Mouse (Mus musculus) R1 (cell line): Measurements from ENCODE around the gene Sept9.

Experiments used
- DNase-seq: peaks from one replicate; pipeline ENCODE4 v3.0.0-alpha.2; 2018; ENCODE audit warnings: low read depth, low spot score

Sept9 gene

GRCm38 (mm10) chr11:117199282-117200175 lies at the start of gene Sept9:
Gene Sept9 (plus strand): TSS chr11:117199661.
- peak; percentile 54 for DNase-seq

GRCm38 (mm10) chr11:117150467-117150966 lies 48.9 kb upstream of the Sept9 start:
- DNase-seq = no peak

GRCm38 (mm10) chr11:117151461-117151860 lies 48.0 kb upstream of the Sept9 start:
- no peak for DNase-seq

DNA sequence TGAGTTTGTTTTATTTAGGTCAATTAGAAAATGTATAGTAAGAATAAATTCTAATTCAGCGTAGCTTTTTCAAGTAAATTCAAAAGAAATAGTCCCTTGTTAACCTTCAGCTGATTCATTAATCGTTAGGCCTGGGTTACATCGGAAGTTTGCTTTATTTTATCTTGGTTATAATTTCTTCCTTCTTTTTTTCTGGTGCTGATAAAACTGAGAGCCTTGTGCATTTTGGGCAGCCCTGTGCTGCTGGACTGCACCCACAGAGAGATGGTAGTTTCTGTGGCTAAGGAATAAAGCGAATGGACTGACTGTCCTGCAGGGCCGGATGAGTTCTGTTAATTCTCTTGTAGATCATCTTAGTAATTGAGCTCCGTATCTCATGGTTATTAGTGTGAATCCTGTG lies 46.9 kb upstream of the Sept9 start:
- no peak for DNase-seq

DNA sequence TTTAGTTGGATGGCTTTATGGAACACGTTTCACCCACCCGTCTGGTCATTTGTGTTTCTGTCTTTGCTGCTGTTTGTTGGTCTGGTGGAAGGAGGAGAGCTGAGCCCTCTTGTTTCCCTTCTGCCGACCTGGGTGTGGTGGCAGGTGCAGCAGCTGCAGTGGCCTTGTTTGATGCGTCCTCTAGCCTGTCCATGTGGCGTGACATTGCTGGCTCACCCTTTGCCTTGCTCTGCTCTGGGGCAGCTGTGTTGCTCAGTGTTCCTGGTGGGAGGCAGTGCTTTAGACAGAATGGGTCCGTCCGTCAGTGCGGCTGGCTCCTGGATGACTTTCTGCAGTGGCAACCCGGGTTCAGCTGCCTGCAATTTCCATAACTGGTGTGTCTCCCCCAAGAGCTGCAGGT lies 45.9 kb upstream of the Sept9 start:
- DNase-seq = no peak

GRCm38 (mm10) chr11:117154088-117154815 lies 45.2 kb upstream of the Sept9 start:
- no peak for DNase-seq

GRCm38 (mm10) chr11:117156725-117157124 lies 42.7 kb upstream of the Sept9 start:
- DNase-seq = peak; percentile 93

- DNase-seq = no peak
Observed at GRCm38 (mm10) chr11:117158343-117158742, 41.1 kb upstream of the Sept9 start.

- no peak for DNase-seq
Observed at GRCm38 (mm10) chr11:117159257-117159945, 40.1 kb upstream of the Sept9 start.

GRCm38 (mm10) chr11:117159946-117160307 lies 39.5 kb upstream of the Sept9 start:
- no peak for DNase-seq

DNA sequence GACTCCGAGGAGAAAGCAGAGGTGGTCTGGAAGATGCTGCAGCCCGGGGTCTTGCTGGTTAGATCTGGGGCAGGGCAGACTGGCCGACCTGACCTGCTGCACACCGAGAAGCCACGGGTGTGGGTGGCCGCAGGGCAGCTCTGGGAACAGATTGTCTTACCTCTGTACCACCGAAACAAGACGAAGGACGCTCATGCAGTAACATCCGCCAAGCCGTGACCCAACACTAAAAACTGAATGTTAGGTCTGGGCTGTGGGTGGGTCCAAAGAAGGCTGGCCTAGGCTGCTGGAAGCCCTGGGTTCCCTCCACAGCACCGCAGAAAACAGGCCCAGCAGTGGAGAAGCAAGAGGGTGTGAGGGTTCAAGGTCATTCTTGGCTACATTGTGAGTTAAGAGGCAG lies 38.7 kb upstream of the Sept9 start:
- no peak for DNase-seq

DNA sequence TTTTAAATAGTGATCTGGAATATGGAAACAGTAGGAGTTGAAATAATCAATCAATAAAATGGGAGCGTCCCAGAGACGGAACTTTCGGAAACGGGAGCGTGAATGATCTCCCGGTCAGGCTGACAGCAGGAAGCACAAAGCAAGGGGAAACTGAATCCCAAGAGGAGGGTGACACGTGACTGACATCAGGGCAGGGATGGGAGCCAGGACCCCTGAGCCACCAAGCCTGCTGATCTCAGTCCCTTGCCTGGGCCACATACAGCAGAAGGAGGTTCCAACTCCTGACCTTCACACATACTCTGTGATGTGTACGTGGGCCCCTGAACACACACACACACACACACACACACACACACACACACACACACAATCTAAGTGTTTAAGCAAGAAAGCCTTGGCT lies 37.9 kb upstream of the Sept9 start:
- DNase-seq = no peak

- no peak for DNase-seq
Observed at GRCm38 (mm10) chr11:117163098-117163497, 36.4 kb upstream of the Sept9 start.

- no peak for DNase-seq
Observed at GRCm38 (mm10) chr11:117163771-117164170, 35.7 kb upstream of the Sept9 start.

- DNase-seq = no peak
Observed at GRCm38 (mm10) chr11:117168278-117169087, 31.0 kb upstream of the Sept9 start.

- DNase-seq = peak; percentile 43
Observed at GRCm38 (mm10) chr11:117169088-117169635, 30.3 kb upstream of the Sept9 start.

DNA sequence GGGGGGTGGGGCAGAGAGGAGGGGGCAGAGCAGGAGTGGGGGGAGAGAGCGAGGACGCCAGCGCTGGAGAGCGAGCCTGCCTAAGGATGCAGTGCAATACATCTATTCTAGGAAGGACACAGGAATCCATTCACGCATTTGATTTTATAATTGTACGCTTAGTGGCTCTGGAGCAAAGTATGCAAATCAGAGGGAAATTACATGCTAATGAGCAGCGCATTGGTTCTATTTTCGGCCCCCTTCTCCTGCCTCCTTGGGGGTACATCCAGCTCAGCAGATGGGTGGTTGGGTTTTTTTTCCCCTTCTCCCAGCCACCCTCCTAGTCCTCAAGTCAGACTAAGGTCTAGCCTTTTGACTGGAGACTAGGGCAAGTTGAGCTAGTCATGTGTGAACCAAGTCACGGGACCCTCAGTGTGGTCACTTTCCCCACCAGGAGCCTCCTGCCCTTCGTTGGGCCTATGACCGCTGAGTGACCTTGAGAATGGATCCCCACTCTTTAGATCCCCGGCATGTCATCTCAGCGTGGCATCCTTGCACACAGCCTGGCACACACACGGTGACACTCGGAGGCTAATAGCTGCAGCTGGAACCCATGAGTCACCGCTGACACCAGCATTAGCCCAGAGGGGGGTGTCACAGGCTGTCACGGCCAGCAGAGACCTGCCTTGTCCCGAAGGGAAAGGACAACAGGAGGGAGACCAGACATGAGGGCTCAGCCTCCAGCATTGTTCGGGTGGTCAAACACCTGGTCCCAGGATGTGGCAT lies 29.5 kb upstream of the Sept9 start:
- no peak for DNase-seq

GRCm38 (mm10) chr11:117174098-117174892 lies 25.2 kb upstream of the Sept9 start:
- DNase-seq = peak; percentile 34

DNA sequence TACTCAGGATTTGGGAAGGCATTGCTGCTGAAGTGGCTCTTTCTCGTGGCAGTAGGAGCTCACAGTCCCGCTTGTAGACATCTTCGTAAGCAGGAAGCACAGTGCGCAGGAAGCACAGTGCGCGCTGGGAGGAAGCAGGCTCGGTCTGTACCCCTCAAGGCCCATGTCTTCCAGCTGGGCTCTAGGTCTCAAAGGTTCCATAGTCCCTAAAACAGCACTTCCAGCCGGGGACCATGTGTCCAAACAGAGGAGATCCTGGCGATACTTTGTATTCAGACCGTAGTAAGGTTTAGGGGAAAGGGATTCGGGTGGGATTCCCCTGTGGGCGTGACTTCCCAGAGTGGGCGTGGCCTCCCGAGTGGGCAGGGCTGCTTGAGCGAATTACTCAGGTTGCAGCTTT lies 24.5 kb upstream of the Sept9 start:
- DNase-seq = peak; percentile 82
